Mouse (Mus musculus): ENCODE data around the gene Parva.

Parva gene

GRCm38 (mm10) chr7:112427357-112428157 lies at the start of gene Parva:
Gene Parva (plus strand): TSS chr7:112427505.
- DNase-seq (ENCODE audit: low spot score) = peak; percentile 80

GRCm38 (mm10) chr7:112378056-112378455 lies 49.2 kb upstream of the Parva start:
- DNase-seq (ENCODE audit: low spot score) = no peak

- no peak for DNase-seq (ENCODE audit: low spot score)
These were observed 48.8 kb upstream of the Parva start for GRCm38 (mm10) chr7:112378476-112378875.

GRCm38 (mm10) chr7:112386521-112386920 lies 40.8 kb upstream of the Parva start:
- DNase-seq (ENCODE audit: low spot score) = no peak

GRCm38 (mm10) chr7:112387876-112388275 lies 39.4 kb upstream of the Parva start:
- no peak for DNase-seq (ENCODE audit: low spot score)

- DNase-seq (ENCODE audit: low spot score) = no peak
These were observed 38.9 kb upstream of the Parva start for GRCm38 (mm10) chr7:112388363-112388875.

GRCm38 (mm10) chr7:112389611-112390251 lies 37.6 kb upstream of the Parva start:
- no peak for DNase-seq (ENCODE audit: low spot score)

- peak; percentile 63 for DNase-seq (ENCODE audit: low spot score)
These were observed 36.9 kb upstream of the Parva start for GRCm38 (mm10) chr7:112390252-112390936.

- DNase-seq (ENCODE audit: low spot score) = peak; percentile 35
These were observed 36.2 kb upstream of the Parva start for GRCm38 (mm10) chr7:112390937-112391605.

- no peak for DNase-seq (ENCODE audit: low spot score)
These were observed 29.5 kb upstream of the Parva start for GRCm38 (mm10) chr7:112397786-112398185.

- DNase-seq (ENCODE audit: low spot score) = peak; percentile 26
These were observed 27.7 kb upstream of the Parva start for GRCm38 (mm10) chr7:112399425-112400170.

GRCm38 (mm10) chr7:112400175-112400574 lies 27.1 kb upstream of the Parva start:
- peak; percentile 94 for DNase-seq (ENCODE audit: low spot score)

GRCm38 (mm10) chr7:112405061-112405460 lies 22.2 kb upstream of the Parva start:
- DNase-seq (ENCODE audit: low spot score) = no peak

- DNase-seq (ENCODE audit: low spot score) = no peak
These were observed 21.7 kb upstream of the Parva start for GRCm38 (mm10) chr7:112405578-112405977.

- DNase-seq (ENCODE audit: low spot score) = no peak
These were observed 19.7 kb upstream of the Parva start for GRCm38 (mm10) chr7:112407597-112407996.

- DNase-seq (ENCODE audit: low spot score) = no peak
These were observed 17.3 kb upstream of the Parva start for GRCm38 (mm10) chr7:112409991-112410390.

- no peak for DNase-seq (ENCODE audit: low spot score)
These were observed 14.0 kb upstream of the Parva start for GRCm38 (mm10) chr7:112413286-112413685.

- DNase-seq (ENCODE audit: low spot score) = peak; percentile 33
These were observed 11.2 kb upstream of the Parva start for GRCm38 (mm10) chr7:112416058-112416526.

GRCm38 (mm10) chr7:112416730-112417513 lies 10.4 kb upstream of the Parva start:
- DNase-seq (ENCODE audit: low spot score) = peak; percentile 13

GRCm38 (mm10) chr7:112417598-112417997 lies 9.7 kb upstream of the Parva start:
- no peak for DNase-seq (ENCODE audit: low spot score)

Measured in embryo, embryonic 10.5 days (tissue).